Mouse (Mus musculus) heart, adult 2 months (tissue): ENCODE measurements around the gene Dab1.

Experiments used
- CTCF ChIP-seq: fragments of 200-600 bp; IDR thresholded peaks from 2 replicates; pipeline ENCODE4 v1.8.1; 2022; ENCODE audit warnings: antibody characterized with exemption, mild to moderate bottlenecking, moderate library complexity
- POLR2A ChIP-seq: fragments of 200-500 bp; IDR thresholded peaks from 2 replicates; pipeline ENCODE4 v1.6.1; 2011; ENCODE audit warnings: mild to moderate bottlenecking, low read depth, low read length, control low read depth; ENCODE audit not compliant: insufficient read depth

GRCm38 (mm10) chr4:104270173-104270557, 651.0 kb downstream of the Dab1 start:
- TF ChIP-seq CTCF (no peak), POLR2A (no peak)
